ENCODE assay signal across 21 mouse cellular contexts in genomic region chr3:104189234-104189633, GRCm38 (mm10).
"Had no signal": no experiment of that assay in that cellular context is flagged by ENCODE, and none has a peak within 500 bp of the region (broad histone marks: within the 10 kb centered on the region; RNA-seq: fewer than 3 reads in every experiment).

No protein-coding gene starts in this region.

- H3K36me3 ChIP-seq: liver, embryonic 15.5 days; lung, embryonic 15.5 days; midbrain, embryonic 10.5 days; midbrain, embryonic 12.5 days; neural tube, embryonic 13.5 days; neural tube, embryonic 15.5 days; stomach, embryonic 15.5 days had no signal

- H3K4me3 ChIP-seq: liver, embryonic 15.5 days; lung, embryonic 15.5 days; midbrain, embryonic 10.5 days; midbrain, embryonic 12.5 days; myocyte; neural tube, embryonic 13.5 days; neural tube, embryonic 15.5 days; stomach, embryonic 15.5 days had no signal

- H3K4me2 ChIP-seq: liver, embryonic 15.5 days; lung, embryonic 15.5 days; midbrain, embryonic 12.5 days; neural tube, embryonic 13.5 days; neural tube, embryonic 15.5 days; stomach, embryonic 15.5 days had no signal

- H3K9me3 ChIP-seq: liver, embryonic 15.5 days; lung, embryonic 15.5 days; midbrain, embryonic 10.5 days; midbrain, embryonic 12.5 days; neural tube, embryonic 13.5 days; neural tube, embryonic 15.5 days; stomach, embryonic 15.5 days had no signal

- H3K27me3 ChIP-seq: liver, embryonic 15.5 days; lung, embryonic 15.5 days; midbrain, embryonic 12.5 days; neural tube, embryonic 13.5 days; neural tube, embryonic 15.5 days; stomach, embryonic 15.5 days had no signal

- ATAC-seq: lung, postnatal 0 days; midbrain, embryonic 16.5 days had no signal

- H3K4me1 ChIP-seq: liver, embryonic 15.5 days; lung, embryonic 15.5 days; midbrain, embryonic 10.5 days; midbrain, embryonic 12.5 days; neural tube, embryonic 13.5 days; neural tube, embryonic 15.5 days; stomach, embryonic 15.5 days had no signal

- H3K27ac ChIP-seq: liver, embryonic 15.5 days; lung, embryonic 15.5 days; midbrain, embryonic 10.5 days; midbrain, embryonic 12.5 days; neural tube, embryonic 13.5 days; neural tube, embryonic 15.5 days; stomach, embryonic 15.5 days; stomach, postnatal 0 days had no signal

- H3K9ac ChIP-seq: liver, embryonic 15.5 days; lung, embryonic 15.5 days; midbrain, embryonic 12.5 days; neural tube, embryonic 13.5 days; neural tube, embryonic 15.5 days; stomach, embryonic 15.5 days had no signal

- DNase-seq: lung, adult 2 months; lung, postnatal 4 days; midbrain, embryonic 14.5 days; retina, postnatal 1 day; right cerebral cortex, adult 18-20 months; right cerebral cortex, postnatal 25 days; right cerebral cortex, postnatal 4 days; thymus, adult 2 months; thymus, postnatal 25 days; thymus, postnatal 4 days had no signal
